Mouse (Mus musculus) bone marrow macrophage, adult 2 months (primary cell): ENCODE results near the gene Kif5a. TPM values are rescaled to one million over a fixed set of nuclear protein-coding genes. Genes with fewer than 3 reads are reported as not detected.

Experiments
- H3K27ac ChIP-seq: 2 replicates; pipeline ENCODE4 v1.5.1; 2012; ENCODE audit warnings: low read depth, low read length; ENCODE audit not compliant: insufficient read depth
- H3K4me1 ChIP-seq: 2 replicates; pipeline ENCODE4 v1.6.1; 2012; ENCODE audit warnings: low read length; ENCODE audit not compliant: control insufficient read depth, insufficient read depth
- H3K4me3 ChIP-seq: 2 replicates; pipeline ENCODE4 v1.5.1; 2012; ENCODE audit warnings: mild to moderate bottlenecking, low read length, moderate library complexity; ENCODE audit not compliant: insufficient read depth
- CTCF ChIP-seq: IDR thresholded peaks from 2 replicates; pipeline ENCODE4 v1.5.1; 2012; ENCODE audit warnings: low read depth, mild to moderate bottlenecking, low read length, moderate library complexity
- POLR2A ChIP-seq: IDR thresholded peaks from 2 replicates; pipeline ENCODE4 v1.6.1; 2012; ENCODE audit warnings: mild to moderate bottlenecking, low read depth, low read length, borderline replicate concordance
- polyA plus RNA-seq: library from polyadenylated mRNA; stranded (reverse); fragments of >200 nt; gene quantifications from 2 replicates; pipeline ENCODE4 v1.2.4, GENCODE M21; 2012; ENCODE audit not compliant: missing spikeins, insufficient read depth, insufficient read length

The Kif5a gene
- polyA plus RNA-seq, 1 experiment, result 2.3 TPM

- TF ChIP-seq POLR2A, result no peak
- no peak for TF ChIP-seq CTCF
- H3K27ac ChIP-seq, result no peak overlapping the region
- no peak overlapping the region for H3K4me3 ChIP-seq
- peaks cover 8% of the 10 kb centered on the region; the same call in 1 of the 2 replicates for H3K4me1 ChIP-seq
Measured at GRCm38 (mm10) chr10:127180695-127181047, 82.5 kb downstream of the Kif5a start.

- H3K27ac ChIP-seq, result no peak within 1 kb of the TSS
- TF ChIP-seq POLR2A (no peak), CTCF (no peak)
- no peak within 1 kb of the TSS for H3K4me3 ChIP-seq
- H3K4me1 ChIP-seq, result peaks cover 8% of the 10 kb centered on the region; the same call in 1 of the 2 replicates
Measured at GRCm38 (mm10) chr10:127179871-127180694, 83.1 kb downstream of the Kif5a start, which contains the start of gene Slc26a10. Gene Slc26a10 (minus strand): TSS chr10:127180645.

- TF ChIP-seq CTCF (no peak), POLR2A (no peak)
- peak overlapping the region; percentile 35 for H3K4me3 ChIP-seq
- no peak overlapping the region for H3K27ac ChIP-seq
- peaks cover 8% of the 10 kb centered on the region; the same call in 1 of the 2 replicates for H3K4me1 ChIP-seq
Measured at GRCm38 (mm10) chr10:127178286-127179027, 84.7 kb downstream of the Kif5a start.

GRCm38 (mm10) chr10:127177719-127178118, 85.4 kb downstream of the Kif5a start:
- Histone ChIP-seq H3K4me3 (peak overlapping the region; percentile 35), H3K27ac (no peak overlapping the region), H3K4me1 (peaks cover 8% of the 10 kb centered on the region; the same call in 1 of the 2 replicates)
- TF ChIP-seq POLR2A, result no peak
- peak; percentile 85 for TF ChIP-seq CTCF

GRCm38 (mm10) chr10:127177235-127177634, 85.9 kb downstream of the Kif5a start:
- peaks cover 8% of the 10 kb centered on the region; the same call in 1 of the 2 replicates for H3K4me1 ChIP-seq
- no peak overlapping the region for H3K4me3 ChIP-seq
- H3K27ac ChIP-seq, result no peak overlapping the region
- TF ChIP-seq CTCF (no peak), POLR2A (no peak)

- no peak for TF ChIP-seq POLR2A
- TF ChIP-seq CTCF, result no peak
- peaks cover 8% of the 10 kb centered on the region; the same call in 1 of the 2 replicates for H3K4me1 ChIP-seq
- no peak overlapping the region for H3K4me3 ChIP-seq
- no peak overlapping the region for H3K27ac ChIP-seq
Measured at GRCm38 (mm10) chr10:127176756-127177155, 86.4 kb downstream of the Kif5a start.

GRCm38 (mm10) chr10:127176228-127176627, 86.9 kb downstream of the Kif5a start:
- Histone ChIP-seq H3K4me3 (no peak overlapping the region), H3K4me1 (peaks cover 8% of the 10 kb centered on the region; the same call in 1 of the 2 replicates), H3K27ac (no peak overlapping the region)
- TF ChIP-seq CTCF (no peak), POLR2A (no peak)

Other genes with a start within 250 kb of the Kif5a start
- 12.9 and 16.4 TPM in 2 replicates for gene Tsfm, start 232.5 kb downstream of the Kif5a start, polyA plus RNA-seq
- 3.1 and 4.3 TPM in 2 replicates for gene Mettl1, start 221.9 kb downstream of the Kif5a start, polyA plus RNA-seq
- 0.34 TPM in 1 of 2 replicates, not detected in the other for gene Eef1akmt3, start 221.8 kb downstream of the Kif5a start, polyA plus RNA-seq
- gene Cyp27b1, start 215.1 kb downstream of the Kif5a start, polyA plus RNA-seq, result not detected in 2 replicates
- 1.2 and 1.7 TPM in 2 replicates for gene March9, start 203.2 kb downstream of the Kif5a start, polyA plus RNA-seq
- 161 and 187 TPM in 2 replicates for gene Cdk4, start 199.8 kb downstream of the Kif5a start, polyA plus RNA-seq
- gene Tspan31, start 193.1 kb downstream of the Kif5a start, polyA plus RNA-seq, result 116 and 126 TPM in 2 replicates
- gene Agap2, start 188.1 kb downstream of the Kif5a start, polyA plus RNA-seq, result 0.85 and 2.0 TPM in 2 replicates
- 164 and 167 TPM in 2 replicates for gene Os9, start 142.2 kb downstream of the Kif5a start, polyA plus RNA-seq
- 42.2 and 50.6 TPM in 2 replicates for gene B4galnt1, start 98.1 kb downstream of the Kif5a start, polyA plus RNA-seq
- not detected in 2 replicates for gene Slc26a10, start 82.7 kb downstream of the Kif5a start, polyA plus RNA-seq
- gene Arhgef25, start 73.3 kb downstream of the Kif5a start, polyA plus RNA-seq, result 1.3 TPM in 1 of 2 replicates, not detected in the other
- gene Dtx3, start 67.6 kb downstream of the Kif5a start, polyA plus RNA-seq, result 60.1 and 68.7 TPM in 2 replicates
- gene Pip4k2c, start 51.8 kb downstream of the Kif5a start, polyA plus RNA-seq, result 34.5 and 35.0 TPM in 2 replicates
- 119 and 121 TPM in 2 replicates for gene Dctn2, start 3.0 kb upstream of the Kif5a start, polyA plus RNA-seq
- 45.8 and 53.4 TPM in 2 replicates for gene Mbd6, start 25.7 kb upstream of the Kif5a start, polyA plus RNA-seq
- 29.4 and 34.9 TPM in 2 replicates for gene Mars, start 48.4 kb upstream of the Kif5a start, polyA plus RNA-seq
- 131 and 146 TPM in 2 replicates for gene Arhgap9, start 58.6 kb upstream of the Kif5a start, polyA plus RNA-seq
- gene Gli1, start 78.6 kb upstream of the Kif5a start, polyA plus RNA-seq, result not detected in 2 replicates
- gene Inhbe, start 91.1 kb upstream of the Kif5a start, polyA plus RNA-seq, result not detected in 2 replicates
- gene Inhbc, start 107.1 kb upstream of the Kif5a start, polyA plus RNA-seq, result not detected in 2 replicates
- gene R3hdm2, start 117.0 kb upstream of the Kif5a start, polyA plus RNA-seq, result 134 and 144 TPM in 2 replicates
- 1.5 and 2.7 TPM in 2 replicates for gene Stac3, start 238.3 kb upstream of the Kif5a start, polyA plus RNA-seq